10 mouse cellular contexts compared by ENCODE assay signal in the genomic region with DNA sequence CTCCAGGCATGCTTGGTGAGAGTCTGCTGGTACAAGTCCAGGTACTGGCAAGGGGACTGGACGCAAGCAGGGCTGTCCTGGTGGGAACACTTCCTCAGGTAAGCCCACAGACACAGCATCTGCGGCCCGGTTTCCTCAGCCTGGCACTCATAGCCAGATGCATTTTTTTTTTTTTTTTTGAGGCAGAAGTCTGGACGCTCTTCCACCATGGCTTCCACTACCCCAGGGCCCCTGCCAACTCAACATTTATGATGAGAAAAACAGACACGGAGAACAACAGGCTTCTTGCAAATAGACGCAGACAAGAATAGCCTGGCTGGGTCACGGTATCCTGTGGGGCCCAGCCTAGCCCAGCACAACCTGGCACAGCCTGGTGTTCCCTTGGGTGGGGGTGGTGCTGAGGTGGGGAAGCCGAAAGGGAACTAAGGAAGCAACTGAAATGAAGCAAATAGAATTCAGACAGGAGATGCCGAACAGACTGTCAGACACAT. TPM values are rescaled to one million over a fixed set of nuclear protein-coding genes. Genes with fewer than 3 reads are reported as not detected.
A peak's percentile ranks its signal among the peaks of the same experiment; 100 is the strongest.
DNase-seq lines count a peak whose midpoint lies in the region; ATAC-seq lines count a peak whose summit lies in the region.
"Had no signal": no experiment of that assay in that cellular context is flagged by ENCODE, and none has a peak within 500 bp of the region (broad histone marks: within the 10 kb centered on the region; RNA-seq: fewer than 3 reads in every experiment).

No protein-coding gene starts in this region.

- WGBS in lung, embryonic 15.5 days, result 58% methylated on average over 9 of the region's 9 CpGs
- 61% methylated on average over 9 of the region's 9 CpGs for WGBS in forebrain, embryonic 14.5 days

- peaks cover 28% of the 10 kb centered on the region for H3K4me1 ChIP-seq in lung, embryonic 15.5 days
- peaks cover 10% of the 10 kb centered on the region for H3K4me1 ChIP-seq in forebrain, embryonic 14.5 days (ENCODE audit: control insufficient read depth, insufficient read depth, low read length)

- H3K4me3 ChIP-seq in lung, embryonic 15.5 days, result no peak overlapping the region
- no peak overlapping the region for H3K4me3 ChIP-seq in forebrain, embryonic 14.5 days (ENCODE audit: low read depth, low read length)
- H3K4me3 ChIP-seq: neural tube, embryonic 12.5 days had no signal

- intact Hi-C loops in left cerebral cortex, postnatal 10 days (cut with DNase I), result loop anchor here (5.0 kb wide), 1 partner anchor 42 kb away; the partner anchor contains the start of gene Ypel2

- no peaks in the 10 kb centered on the region for H3K27me3 ChIP-seq in lung, embryonic 15.5 days
- H3K27me3 ChIP-seq in forebrain, embryonic 14.5 days (replicated peaks; ENCODE audit: control insufficient read depth, insufficient read depth, low read length), result no peaks in the 10 kb centered on the region
- H3K27me3 ChIP-seq: neural tube, embryonic 12.5 days; Patski had no signal

- H3K9me3 ChIP-seq in lung, embryonic 15.5 days, result no peaks in the 10 kb centered on the region
- H3K9me3 ChIP-seq in forebrain, embryonic 14.5 days (replicated peaks; ENCODE audit: control insufficient read depth, low read length), result no peaks in the 10 kb centered on the region
- H3K9me3 ChIP-seq: neural tube, embryonic 12.5 days had no signal

- no peak overlapping the region for H3K4me2 ChIP-seq in lung, embryonic 15.5 days
- H3K4me2 ChIP-seq in forebrain, embryonic 14.5 days (ENCODE audit: low read length), result no peak overlapping the region
- H3K4me2 ChIP-seq: neural tube, embryonic 12.5 days had no signal

- DNase-seq in lung, postnatal 25 days (ENCODE audit: low spot score), result no peak
- peak; percentile 33 for DNase-seq in forebrain, embryonic 14.5 days (ENCODE audit: low spot score)
- peak; percentile 73 for DNase-seq in heart, postnatal 4 days
- DNase-seq in lung, postnatal 10 days, result peak; percentile 65
- no peak for DNase-seq in left cerebral cortex, postnatal 10 days (ENCODE audit: extremely low spot score in 1 of 2, low spot score in 2 of 2)
- DNase-seq in Muller cell, postnatal 12 days (ENCODE audit: inconsistent ontology term), result no peak
- DNase-seq in urinary bladder, postnatal 10 days (ENCODE audit: low spot score), result no peak

- H3K27ac ChIP-seq in lung, embryonic 15.5 days, result peak overlapping the region; percentile 66
- no peak overlapping the region for H3K27ac ChIP-seq in forebrain, embryonic 14.5 days (ENCODE audit: low read depth, low read length)
- H3K27ac ChIP-seq: neural tube, embryonic 12.5 days had no signal

- H3K36me3 ChIP-seq in lung, embryonic 15.5 days, result no peaks in the 10 kb centered on the region
- H3K36me3 ChIP-seq in forebrain, embryonic 14.5 days (ENCODE audit: control insufficient read depth, insufficient read depth, low read length), result 0 out of 2 replicates have a peak, but pooled peaks cover 3% of the 10 kb centered on the region
- H3K36me3 ChIP-seq: neural tube, embryonic 12.5 days had no signal

- H3K9ac ChIP-seq in lung, embryonic 15.5 days, result no peak overlapping the region
- no peak overlapping the region for H3K9ac ChIP-seq in forebrain, embryonic 14.5 days (ENCODE audit: low read length)
- H3K9ac ChIP-seq: neural tube, embryonic 12.5 days had no signal

- ATAC-seq in lung, embryonic 15.5 days (ENCODE audit: borderline replicate concordance, extremely low read depth, low FRiP score, low TSS enrichment), result no peak
- ATAC-seq in forebrain, embryonic 14.5 days, result no peak
- ATAC-seq: Patski had no signal

RNA-seq across cellular contexts. Expression of gene Ypel2, which starts 43.5 kb away (rescaled TPM):
- 9.0 and 9.4 TPM in 2 replicates for polyA plus RNA-seq in lung, embryonic 15.5 days (2015; fragmentation: Nextera tagmentation; extraction: Ambion mirVana)
- 6.0 and 7.0 TPM in 2 replicates for polyA plus RNA-seq in forebrain, embryonic 14.5 days (2014; fragmentation: Nextera tagmentation; extraction: Ambion mirVana)
- 10 to 100 TPM; 18.9 to 22.7 TPM for total RNA-seq in heart, postnatal 4 days (2021)
- total RNA-seq in left cerebral cortex, postnatal 10 days (2021), result 10 to 100 TPM; 21.4 to 22.4 TPM

Comparison
In these comparisons a context has a peak if more than half of its experiments do, and no peak if none do; other contexts are left out.
1. DNase-seq: peak in forebrain, embryonic 14.5 days (single experiment), heart, postnatal 4 days (single experiment) and lung, postnatal 10 days (single experiment); none in lung, postnatal 25 days (single experiment), left cerebral cortex, postnatal 10 days (0 of 2), Muller cell, postnatal 12 days (single experiment) and urinary bladder, postnatal 10 days (single experiment).